Mouse (Mus musculus) C2C12 (cell line): ENCODE data around the gene Stard8.

Experiments used
- CTCF ChIP-seq: IDR thresholded peaks from one replicate; pipeline ENCODE4 v1.5.1; 2011; ENCODE audit not compliant: control insufficient read depth, insufficient read depth, insufficient read length
- MAX ChIP-seq: IDR thresholded peaks from one replicate; pipeline ENCODE4 v1.6.1; 2011; ENCODE audit warnings: mild to moderate bottlenecking, control low read depth
- USF1 ChIP-seq: IDR thresholded peaks from one replicate; pipeline ENCODE4 v1.6.1; 2011; ENCODE audit warnings: low read depth, mild to moderate bottlenecking, control low read depth, moderate library complexity

GRCm38 (mm10) chrX:99067671-99068151 is 64.7 kb downstream of the Stard8 start:
- TF ChIP-seq CTCF (no peak), MAX (no peak), USF1 (no peak)
